Mouse (Mus musculus): ENCODE data around the gene Bpnt1.
A peak's percentile ranks its signal among the peaks of the same experiment; 100 is the strongest.

Gene Bpnt1

DNA sequence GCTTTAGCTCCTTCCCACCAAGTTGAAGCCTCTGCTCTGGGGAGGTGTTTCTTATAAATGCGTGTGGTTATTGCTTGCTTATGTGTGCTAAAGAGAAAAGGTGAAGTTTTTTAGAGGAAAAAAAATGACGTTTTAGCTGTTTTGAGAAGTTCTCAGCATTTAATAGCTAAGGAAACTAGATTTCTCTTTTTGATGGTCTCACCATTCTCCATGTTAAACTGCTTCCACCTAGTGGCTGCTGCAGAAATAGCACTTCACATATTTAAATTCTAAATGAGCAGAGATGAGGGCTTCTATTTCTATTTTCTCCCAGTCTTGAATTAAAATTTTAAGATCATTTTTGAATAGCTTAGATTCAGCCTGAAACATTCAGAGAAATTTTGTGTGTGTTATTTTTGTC lies 72.1 kb downstream of the Bpnt1 start:
- peak; percentile 32 for DNase-seq (ENCODE audit: low spot score)

DNA sequence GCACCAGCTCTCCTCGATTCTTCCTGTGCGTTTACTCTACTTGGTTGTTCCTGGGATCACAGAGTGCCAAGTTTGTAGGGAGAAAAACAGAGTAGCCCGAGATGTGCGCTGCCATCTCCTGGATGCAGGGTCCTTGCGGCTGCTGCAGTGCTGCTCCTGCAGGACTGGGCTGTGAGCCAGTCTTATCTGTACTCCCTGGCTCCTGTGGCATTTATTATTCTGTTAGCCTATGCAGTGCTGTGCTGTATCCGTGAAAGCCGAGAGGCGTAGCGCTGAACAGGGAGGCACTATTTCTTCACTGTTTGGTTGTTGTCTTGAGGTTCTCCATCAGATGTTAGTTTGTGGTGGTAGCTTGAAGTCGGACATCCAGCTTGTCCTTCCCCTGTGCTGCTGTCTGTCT lies 74.0 kb downstream of the Bpnt1 start:
- DNase-seq (ENCODE audit: low spot score), result no peak

All from layer of hippocampus, adult 11-12 months (tissue).